Mouse (Mus musculus): ENCODE data around the gene Oxct1.

- TF ChIP-seq CTCF (IDR thresholded peaks at IDR 0.05; ENCODE audit: borderline replicate concordance, control insufficient read depth, extremely low read depth, insufficient read depth, low read length, poor library complexity), result no peak
- TF ChIP-seq POLR2A (IDR thresholded peaks at IDR 0.05; ENCODE audit: control insufficient read depth, extremely low read depth, insufficient read depth, low read length, poor library complexity), result no peak
Observed at GRCm38 (mm10) chr15:4028411-4028700, 2.2 kb downstream of the Oxct1 start.

Measured in thymus, adult 2 months (tissue).